Mouse (Mus musculus) heart, embryonic 14.5 days (tissue): ENCODE data around the gene Kcnk10. TPM values are rescaled to one million over a fixed set of nuclear protein-coding genes. Genes with fewer than 3 reads are reported as not detected.
"Not testable (repeated sequence)": the region's sequence is repeated elsewhere in the genome, so short reads cannot be mapped to it uniquely, and the experiment has no call there.

Experiments
- ATAC-seq: fragments of 200-750 bp; cut with Nextera tagmentation; 2 replicates; pipeline ENCODE4 v1.8.0; 2017; ENCODE audit warnings: low read depth, moderate TSS enrichment; ENCODE audit not compliant: insufficient number of reproducible peaks, insufficient read depth, low FRiP score
- H3K27ac ChIP-seq, 2 experiments: fragments of 200-500 bp in 1 of 2; fragments of 300-500 bp in 1 of 2; sonication (generic) in 1 of 2; replicated peaks in 1 of 2; 2 replicates each; pipeline ENCODE4 v1.5.1; 2012 to 2014; ENCODE audit warnings: low read depth in 2 of 2, low read length in 2 of 2, control low read depth in 1 of 2, mild to moderate bottlenecking in 1 of 2, mixed read lengths in 1 of 2; ENCODE audit not compliant: control insufficient read depth in 1 of 2, insufficient read depth in 1 of 2
- H3K27me3 ChIP-seq: fragments of 300-500 bp; sonication (generic); 2 replicates; pipeline ENCODE4 v1.6.1; 2014; ENCODE audit warnings: mild to moderate bottlenecking, low read length, control low read depth; ENCODE audit not compliant: control insufficient read depth, insufficient read depth
- H3K36me3 ChIP-seq: fragments of 300-500 bp; sonication (generic); 2 replicates; pipeline ENCODE4 v1.6.1; 2014; ENCODE audit warnings: mild to moderate bottlenecking, control low read depth, low read length, mixed read lengths; ENCODE audit not compliant: control insufficient read depth, insufficient read depth
- H3K4me1 ChIP-seq, 2 experiments: fragments of 200-500 bp in 1 of 2; fragments of 300-500 bp in 1 of 2; sonication (generic) in 1 of 2; 2 replicates each; pipeline ENCODE4 v1.6.1; 2012 to 2014; ENCODE audit warnings: low read length in 2 of 2, control low read depth in 1 of 2, mixed read lengths in 1 of 2; ENCODE audit not compliant: control insufficient read depth in 2 of 2, insufficient read depth in 2 of 2
- H3K4me2 ChIP-seq: fragments of 300-500 bp; sonication (generic); 2 replicates; pipeline ENCODE4 v1.6.1; 2014; ENCODE audit warnings: mild to moderate bottlenecking, low read length
- H3K4me3 ChIP-seq, 2 experiments: fragments of 200-500 bp in 1 of 2; fragments of 300-500 bp in 1 of 2; sonication (generic) in 1 of 2; 2 replicates each; pipeline ENCODE4 v1.5.1; 2012 to 2014; ENCODE audit warnings: low read length in 2 of 2, mild to moderate bottlenecking in 2 of 2, control low read depth in 1 of 2, low read depth in 1 of 2, moderate library complexity in 1 of 2; ENCODE audit not compliant: control insufficient read depth in 1 of 2, insufficient read depth in 1 of 2
- H3K9ac ChIP-seq: fragments of 300-500 bp; sonication (generic); 2 replicates; pipeline ENCODE4 v1.6.1; 2014; ENCODE audit warnings: mild to moderate bottlenecking, low read length
- H3K9me3 ChIP-seq: fragments of 300-500 bp; sonication (generic); 2 replicates; pipeline ENCODE4 v1.6.1; 2016; ENCODE audit warnings: low read length, control low read depth; ENCODE audit not compliant: control insufficient read depth
- WGBS: fragments of 180-500 bp; shearing (Covaris S2); extraction: QIAGEN DNeasy Blood & Tissue Kit; methylation state at CpG from one replicate; pipeline ENCODE4 v1.1.7; 2014; 5-methylcytosine and 5-hydroxymethylcytosine counted together
- polyA plus RNA-seq: library from polyadenylated mRNA; unstranded; fragments of >200 nt; fragmentation: Nextera tagmentation; extraction: Ambion mirVana; gene quantifications from 2 replicates; pipeline ENCODE4 v1.2.1, GENCODE M21; 2014

Gene Kcnk10
- 0.12 and 0.26 TPM in 2 replicates for polyA plus RNA-seq

DNA sequence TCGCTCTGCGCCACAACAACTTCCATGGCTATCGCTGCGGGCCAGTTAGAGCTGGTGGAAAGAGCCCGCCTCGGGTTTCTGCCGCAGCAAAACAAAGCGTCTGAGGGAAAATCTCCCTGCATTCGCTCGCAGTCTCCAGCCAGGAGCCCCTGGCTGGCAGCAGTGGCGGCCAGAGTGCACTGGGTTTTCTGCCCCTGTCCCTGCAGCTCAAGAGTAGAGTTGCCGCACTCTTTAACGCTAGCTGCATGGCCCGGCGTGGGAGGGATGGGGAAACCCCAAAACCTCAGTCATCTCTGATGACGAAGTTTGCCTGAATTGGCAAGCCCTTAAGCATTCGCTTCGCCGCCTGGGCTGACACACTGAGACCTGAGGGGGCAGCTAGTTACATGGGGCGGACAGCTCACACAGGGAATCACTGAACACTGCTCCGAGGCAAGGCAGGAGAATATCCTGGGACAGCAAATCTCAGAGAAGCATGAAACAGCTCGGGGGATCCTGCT is at the start of gene Kcnk10:
Gene Kcnk10, minus strand, starts transcription at position 450 of the 500 bp plus-strand sequence.
- 2% methylated on average over 22 of the region's 22 CpGs for WGBS
- peaks cover 57% of the 10 kb centered on the region for H3K27me3 ChIP-seq

DNA sequence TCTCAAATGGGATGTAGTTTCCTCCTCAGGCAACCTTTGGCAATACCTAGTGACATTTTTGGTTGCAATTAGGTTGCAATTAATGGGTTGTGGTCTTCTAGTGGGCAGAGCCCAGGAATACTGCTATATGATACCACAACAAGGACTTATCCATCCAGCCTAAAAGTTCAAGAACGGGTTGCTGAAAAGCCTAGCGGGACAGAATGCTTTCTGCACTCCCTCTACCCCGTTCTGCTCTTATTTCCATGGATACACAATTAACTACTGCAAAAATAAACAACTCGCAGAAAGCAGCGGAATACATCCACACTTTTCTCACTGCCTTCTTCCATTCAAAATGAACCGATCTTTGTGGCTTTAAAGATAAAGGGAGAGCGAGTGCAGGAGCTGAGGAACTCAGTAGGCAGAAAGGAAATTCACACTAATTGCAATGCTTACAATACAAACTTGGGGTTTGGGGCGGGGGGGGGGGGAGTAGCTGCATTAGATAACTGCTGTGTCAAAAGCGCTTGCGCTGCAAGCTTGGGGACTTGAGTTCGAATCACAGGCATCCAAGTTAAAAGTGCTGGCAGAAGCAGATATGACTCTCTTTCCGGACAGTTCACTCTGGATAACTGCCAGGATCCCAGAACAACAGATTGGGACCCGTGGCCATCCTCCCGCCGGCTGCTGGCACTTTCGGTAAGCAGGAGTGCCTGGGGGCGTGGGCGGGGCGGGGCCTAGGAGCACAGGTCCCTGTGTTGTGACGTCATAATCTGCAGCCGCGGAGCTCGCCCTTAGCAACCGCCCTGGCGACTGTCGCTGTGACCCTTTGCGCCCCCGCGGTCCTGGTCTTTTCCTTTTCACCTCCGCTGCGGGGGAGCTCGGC is 49.5 kb upstream of the Kcnk10 start, which contains the start of gene Spata7:
Gene Spata7, plus strand, starts transcription at position 766 of the 868 bp plus-strand sequence.
- Histone ChIP-seq H3K9ac (peak within 1 kb of the TSS; percentile 80), H3K36me3 (peaks cover 7% of the 10 kb centered on the region; the same call in 1 of the 2 replicates), H3K4me1 (peaks cover 0 to 7% of the 10 kb centered on the region in 2 experiments; a peak in 2 of 4 replicates), H3K9me3 (no peaks in the 10 kb centered on the region; the same call in 1 of the 2 replicates), H3K4me3 (peak within 1 kb of the TSS; percentile 84 to 99), H3K27ac (peak within 1 kb of the TSS; percentile 45 to 55; a peak in 3 of 4 replicates), H3K27me3 (no peaks in the 10 kb centered on the region), H3K4me2 (peak within 1 kb of the TSS; percentile 78)
- ATAC-seq, result peak; percentile 92
- 2% methylated on average over 32 of the region's 32 CpGs for WGBS

More for the DNA sequence above, at the start of gene Kcnk10:
- peak within 1 kb of the TSS; percentile 18 for H3K9ac ChIP-seq
- ATAC-seq, result no peak
- no peaks in the 10 kb centered on the region for H3K36me3 ChIP-seq
- peak within 1 kb of the TSS; percentile 69 for H3K4me2 ChIP-seq
- H3K27ac ChIP-seq, result no peak within 1 kb of the TSS
- H3K9me3 ChIP-seq, result no peaks in the 10 kb centered on the region
- peak within 1 kb of the TSS; percentile 38 for H3K4me3 ChIP-seq
- peaks cover 0 to 6% of the 10 kb centered on the region in 2 experiments; a peak in 1 of 4 replicates for H3K4me1 ChIP-seq

DNA sequence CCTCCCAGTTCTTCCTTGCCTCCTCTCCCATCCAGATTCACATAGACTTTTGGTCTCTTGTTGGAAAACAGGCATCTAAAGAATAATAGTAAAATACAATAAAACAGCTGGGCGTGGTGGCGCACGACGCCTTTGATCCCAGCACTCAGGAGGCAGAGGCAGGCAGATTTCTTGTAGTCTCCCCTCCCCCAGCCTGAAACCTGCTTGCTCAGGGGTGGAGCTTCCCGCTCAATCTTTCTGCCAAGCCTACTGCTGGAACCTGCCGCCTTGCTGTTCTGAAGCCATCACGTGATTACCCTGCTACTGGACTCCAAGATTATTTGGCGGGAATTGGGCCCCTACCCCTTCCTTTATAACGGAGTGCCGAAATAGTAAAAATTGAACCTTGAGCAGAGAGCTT is 45.2 kb upstream of the Kcnk10 start:
- WGBS, result 84% methylated on average over 10 of the region's 10 CpGs
- H3K36me3 ChIP-seq, ATAC-seq, H3K9me3 ChIP-seq, H3K4me1 ChIP-seq, H3K4me3 ChIP-seq, H3K27me3 ChIP-seq, H3K27ac ChIP-seq, H3K9ac ChIP-seq, H3K4me2 ChIP-seq: not testable (repeated sequence)

DNA sequence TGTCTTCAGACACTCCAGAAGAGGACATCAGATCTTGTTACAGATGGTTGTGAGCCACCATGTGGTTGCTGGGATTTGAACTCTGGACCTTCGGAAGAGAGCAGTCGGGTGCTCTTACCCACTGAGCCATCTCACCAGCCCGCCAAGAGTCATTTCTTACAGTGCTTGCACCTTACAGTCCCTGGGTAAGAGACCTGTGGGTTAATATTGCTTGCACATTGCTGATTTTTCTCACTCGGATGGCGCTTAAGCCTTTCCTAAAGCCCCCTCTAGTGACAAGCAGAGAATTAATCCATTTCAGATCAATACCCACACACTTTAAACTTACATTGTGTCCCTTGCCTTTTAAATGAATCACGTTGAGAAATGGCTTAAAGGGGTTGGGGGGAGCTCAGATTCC is 42.8 kb upstream of the Kcnk10 start:
- not testable (repeated sequence) for H3K4me2 ChIP-seq, H3K9me3 ChIP-seq, H3K27ac ChIP-seq, H3K4me1 ChIP-seq, ATAC-seq, H3K27me3 ChIP-seq, H3K9ac ChIP-seq, H3K36me3 ChIP-seq, H3K4me3 ChIP-seq
- WGBS, result 41% methylated on average over 6 of the region's 6 CpGs

DNA sequence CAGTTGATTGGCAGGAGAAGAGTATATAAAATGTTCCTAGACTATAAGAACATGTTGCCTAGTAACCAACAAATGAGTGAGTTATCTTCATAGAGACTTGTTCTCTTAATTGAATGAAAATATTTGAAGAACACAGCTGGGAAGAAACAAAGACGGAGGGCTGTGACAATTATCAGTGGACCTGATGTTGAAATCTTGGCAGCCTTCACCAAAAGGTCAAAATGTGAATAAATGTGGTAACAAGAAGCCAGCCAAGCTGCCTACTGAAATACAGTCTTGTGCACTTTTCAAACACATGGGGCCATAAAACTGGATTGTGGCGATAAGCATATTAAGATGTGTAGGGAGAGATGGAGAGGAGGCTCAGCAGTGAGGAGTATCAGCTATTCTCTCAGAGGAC is 41.4 kb upstream of the Kcnk10 start:
- Histone ChIP-seq H3K4me2 (no peak overlapping the region), H3K9me3 (no peaks in the 10 kb centered on the region), H3K4me3 (no peak overlapping the region), H3K9ac (no peak overlapping the region), H3K4me1 (no peaks in the 10 kb centered on the region), H3K27ac (no peak overlapping the region), H3K36me3 (no peaks in the 10 kb centered on the region), H3K27me3 (no peaks in the 10 kb centered on the region)
- WGBS, result 59% methylated on average over 2 of the region's 2 CpGs
- no peak for ATAC-seq

DNA sequence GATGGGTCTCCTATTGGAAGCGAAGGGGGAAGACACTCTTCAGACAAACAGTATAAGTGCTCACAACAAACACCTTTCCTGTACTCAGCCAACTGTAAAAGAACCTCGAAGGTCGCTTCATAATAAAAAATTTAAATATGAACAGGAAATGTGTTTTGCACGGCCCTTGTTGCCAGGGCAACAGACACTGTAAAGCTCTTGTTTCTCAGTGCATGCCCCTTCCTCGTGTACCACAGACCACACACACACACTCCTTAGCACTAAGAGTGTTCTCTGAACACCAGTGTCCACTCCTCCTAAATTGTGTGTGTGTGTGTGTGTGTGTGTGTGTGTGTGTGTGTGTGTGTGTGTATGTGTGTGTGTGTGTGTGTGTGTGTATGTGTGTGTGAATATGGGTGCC is 37.6 kb upstream of the Kcnk10 start:
- H3K9ac ChIP-seq, result no peak overlapping the region
- no peak overlapping the region for H3K4me2 ChIP-seq
- no peaks in the 10 kb centered on the region for H3K36me3 ChIP-seq
- no peaks in the 10 kb centered on the region for H3K4me1 ChIP-seq
- H3K9me3 ChIP-seq, result no peaks in the 10 kb centered on the region
- no peak overlapping the region for H3K4me3 ChIP-seq
- 73% methylated on average over 5 of the region's 5 CpGs for WGBS
- ATAC-seq, result no peak
- no peaks in the 10 kb centered on the region for H3K27me3 ChIP-seq
- no peak overlapping the region for H3K27ac ChIP-seq

DNA sequence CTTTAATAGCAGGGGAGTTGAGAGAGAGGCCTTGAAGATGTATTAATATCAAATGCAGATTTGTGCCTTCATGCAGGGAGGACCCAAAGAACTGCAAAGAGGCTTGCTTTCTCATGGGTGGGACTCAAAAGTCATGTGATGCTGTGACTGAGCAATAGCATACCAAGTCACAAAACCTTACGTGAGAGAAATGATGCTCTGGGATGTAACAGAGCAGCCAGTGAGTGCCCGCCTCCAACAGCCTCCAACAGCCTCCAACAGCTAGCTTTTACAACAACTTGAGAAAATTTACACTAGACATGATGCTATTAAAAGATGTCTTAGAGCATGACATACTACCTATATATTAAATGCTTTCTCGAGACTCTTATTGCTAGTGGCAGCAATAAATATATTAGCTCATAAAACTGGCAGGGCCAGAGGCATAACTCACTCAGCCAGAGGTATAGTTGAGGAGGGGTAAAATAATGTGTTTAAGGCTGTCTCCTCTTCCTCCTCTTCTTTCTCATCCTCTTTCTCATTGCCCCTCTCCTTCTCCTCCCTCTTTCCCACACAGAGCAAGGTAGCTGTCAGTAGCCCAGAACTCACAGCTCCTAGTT is 36.9 kb upstream of the Kcnk10 start:
- Histone ChIP-seq H3K27me3 (no peaks in the 10 kb centered on the region), H3K9ac (no peak overlapping the region), H3K4me1 (no peaks in the 10 kb centered on the region), H3K27ac (no peak overlapping the region), H3K36me3 (no peaks in the 10 kb centered on the region), H3K9me3 (no peaks in the 10 kb centered on the region), H3K4me3 (no peak overlapping the region), H3K4me2 (no peak overlapping the region)
- WGBS, result 71% methylated on average over 3 of the region's 3 CpGs
- no peak for ATAC-seq
